Mouse (Mus musculus): ENCODE data around the gene Eif4ebp2. TPM values are rescaled to one million over a fixed set of nuclear protein-coding genes. Genes with fewer than 3 reads are reported as not detected.

The Eif4ebp2 gene
- polyA plus RNA-seq, 1 experiment from 2014 or later = 51.4 TPM

- no peak overlapping the region for H3K27ac ChIP-seq (ENCODE audit: low read depth, low read length)
- H3K36me3 ChIP-seq (ENCODE audit: control insufficient read depth, insufficient read depth, low read length) = peaks cover 10% of the 10 kb centered on the region
- H3K4me2 ChIP-seq (replicated peaks; ENCODE audit: low read depth, low read length) = no peak overlapping the region
- H3K9ac ChIP-seq (ENCODE audit: low read depth, low read length) = no peak overlapping the region
- H3K4me1 ChIP-seq (replicated peaks; ENCODE audit: control insufficient read depth, insufficient read depth, low read length) = peaks cover 3% of the 10 kb centered on the region; the same call in 1 of the 2 replicates
- ATAC-seq (ENCODE audit: low FRiP score) (no peak), DNase-seq (ENCODE audit: low spot score) (no peak)
- H3K4me3 ChIP-seq (ENCODE audit: low read depth, low read length) = no peak overlapping the region
- 73% methylated on average over 4 of the region's 4 CpGs for WGBS
- no peaks in the 10 kb centered on the region for H3K27me3 ChIP-seq (ENCODE audit: control insufficient read depth, insufficient read depth, low read length)
- H3K9me3 ChIP-seq (ENCODE audit: control insufficient read depth, low read length) = no peaks in the 10 kb centered on the region
These were observed 24.0 kb downstream of the Eif4ebp2 start for GRCm38 (mm10) chr10:61428416-61428815.

GRCm38 (mm10) chr10:61427951-61428350 is 24.5 kb downstream of the Eif4ebp2 start:
- ATAC-seq (ENCODE audit: low FRiP score) = no peak
- WGBS = 95% methylated on average over 6 of the region's 6 CpGs
- H3K27ac ChIP-seq (ENCODE audit: low read depth, low read length) = no peak overlapping the region
- no peak overlapping the region for H3K4me3 ChIP-seq (ENCODE audit: low read depth, low read length)
- peaks cover 6% of the 10 kb centered on the region for H3K36me3 ChIP-seq (ENCODE audit: control insufficient read depth, insufficient read depth, low read length)
- H3K9me3 ChIP-seq (ENCODE audit: control insufficient read depth, low read length) = no peaks in the 10 kb centered on the region
- no peaks in the 10 kb centered on the region for H3K27me3 ChIP-seq (ENCODE audit: control insufficient read depth, insufficient read depth, low read length)
- no peak overlapping the region for H3K4me2 ChIP-seq (replicated peaks; ENCODE audit: low read depth, low read length)
- peaks cover 3% of the 10 kb centered on the region; the same call in 1 of the 2 replicates for H3K4me1 ChIP-seq (replicated peaks; ENCODE audit: control insufficient read depth, insufficient read depth, low read length)
- H3K9ac ChIP-seq (ENCODE audit: low read depth, low read length) = no peak overlapping the region
- DNase-seq (ENCODE audit: low spot score) = no peak

- DNase-seq (ENCODE audit: low spot score) = no peak
- no peak overlapping the region for H3K9ac ChIP-seq (ENCODE audit: low read depth, low read length)
- no peak for ATAC-seq (ENCODE audit: low FRiP score)
- WGBS = 62% methylated on average over 2 of the region's 2 CpGs
- peaks cover 3% of the 10 kb centered on the region; the same call in 1 of the 2 replicates for H3K4me1 ChIP-seq (replicated peaks; ENCODE audit: control insufficient read depth, insufficient read depth, low read length)
- H3K27me3 ChIP-seq (ENCODE audit: control insufficient read depth, insufficient read depth, low read length) = no peaks in the 10 kb centered on the region
- H3K27ac ChIP-seq (ENCODE audit: low read depth, low read length) = no peak overlapping the region
- H3K4me2 ChIP-seq (replicated peaks; ENCODE audit: low read depth, low read length) = no peak overlapping the region
- H3K9me3 ChIP-seq (ENCODE audit: control insufficient read depth, low read length) = no peaks in the 10 kb centered on the region
- H3K36me3 ChIP-seq (ENCODE audit: control insufficient read depth, insufficient read depth, low read length) = peaks cover 3% of the 10 kb centered on the region; the same call in 1 of the 2 replicates
- no peak overlapping the region for H3K4me3 ChIP-seq (ENCODE audit: low read depth, low read length)
These were observed 26.2 kb downstream of the Eif4ebp2 start for GRCm38 (mm10) chr10:61426251-61426757.

- no peaks in the 10 kb centered on the region for H3K36me3 ChIP-seq (ENCODE audit: control insufficient read depth, insufficient read depth, low read length)
- peaks cover 6% of the 10 kb centered on the region for H3K27me3 ChIP-seq (ENCODE audit: control insufficient read depth, insufficient read depth, low read length)
- 77% methylated on average over 2 of the region's 2 CpGs for WGBS
- H3K4me1 ChIP-seq (replicated peaks; ENCODE audit: control insufficient read depth, insufficient read depth, low read length) = peaks cover 3% of the 10 kb centered on the region; the same call in 1 of the 2 replicates
- DNase-seq (ENCODE audit: low spot score) = no peak
- H3K9me3 ChIP-seq (ENCODE audit: control insufficient read depth, low read length) = no peaks in the 10 kb centered on the region
- no peak overlapping the region for H3K4me3 ChIP-seq (ENCODE audit: low read depth, low read length)
- H3K4me2 ChIP-seq (replicated peaks; ENCODE audit: low read depth, low read length) = no peak overlapping the region
- H3K9ac ChIP-seq (ENCODE audit: low read depth, low read length) = no peak overlapping the region
- ATAC-seq (ENCODE audit: low FRiP score) = no peak
- H3K27ac ChIP-seq (ENCODE audit: low read depth, low read length) = no peak overlapping the region
These were observed 27.4 kb downstream of the Eif4ebp2 start for GRCm38 (mm10) chr10:61425047-61425446.

- H3K4me2 ChIP-seq (replicated peaks; ENCODE audit: low read depth, low read length) = no peak overlapping the region
- no peaks in the 10 kb centered on the region for H3K9me3 ChIP-seq (ENCODE audit: control insufficient read depth, low read length)
- 29% methylated on average over 7 of the region's 7 CpGs for WGBS
- H3K36me3 ChIP-seq (ENCODE audit: control insufficient read depth, insufficient read depth, low read length) = no peaks in the 10 kb centered on the region
- ATAC-seq (ENCODE audit: low FRiP score) (no peak), DNase-seq (ENCODE audit: low spot score) (peak; percentile 31)
- no peak overlapping the region for H3K4me3 ChIP-seq (ENCODE audit: low read depth, low read length)
- peaks cover 3% of the 10 kb centered on the region; the same call in 1 of the 2 replicates for H3K4me1 ChIP-seq (replicated peaks; ENCODE audit: control insufficient read depth, insufficient read depth, low read length)
- no peak overlapping the region for H3K9ac ChIP-seq (ENCODE audit: low read depth, low read length)
- peaks cover 12% of the 10 kb centered on the region for H3K27me3 ChIP-seq (ENCODE audit: control insufficient read depth, insufficient read depth, low read length)
- no peak overlapping the region for H3K27ac ChIP-seq (ENCODE audit: low read depth, low read length)
These were observed 28.0 kb downstream of the Eif4ebp2 start for GRCm38 (mm10) chr10:61424500-61424899.

GRCm38 (mm10) chr10:61423289-61423688 is 29.2 kb downstream of the Eif4ebp2 start:
- Histone ChIP-seq H3K9me3 (ENCODE audit: control insufficient read depth, low read length) (no peaks in the 10 kb centered on the region), H3K4me1 (replicated peaks; ENCODE audit: control insufficient read depth, insufficient read depth, low read length) (peaks cover 7% of the 10 kb centered on the region), H3K9ac (ENCODE audit: low read depth, low read length) (no peak overlapping the region), H3K27me3 (ENCODE audit: control insufficient read depth, insufficient read depth, low read length) (peaks cover 24% of the 10 kb centered on the region), H3K36me3 (ENCODE audit: control insufficient read depth, insufficient read depth, low read length) (no peaks in the 10 kb centered on the region), H3K4me3 (ENCODE audit: low read depth, low read length) (no peak overlapping the region), H3K4me2 (replicated peaks; ENCODE audit: low read depth, low read length) (no peak overlapping the region), H3K27ac (ENCODE audit: low read depth, low read length) (no peak overlapping the region)
- no peak for DNase-seq (ENCODE audit: low spot score)
- no peak for ATAC-seq (ENCODE audit: low FRiP score)
- WGBS = 54% methylated on average over 10 of the region's 10 CpGs

GRCm38 (mm10) chr10:61422861-61423260 is 29.6 kb downstream of the Eif4ebp2 start:
- Histone ChIP-seq H3K9ac (ENCODE audit: low read depth, low read length) (no peak overlapping the region), H3K4me3 (ENCODE audit: low read depth, low read length) (no peak overlapping the region), H3K27ac (ENCODE audit: low read depth, low read length) (no peak overlapping the region), H3K4me1 (replicated peaks; ENCODE audit: control insufficient read depth, insufficient read depth, low read length) (peaks cover 12% of the 10 kb centered on the region), H3K36me3 (ENCODE audit: control insufficient read depth, insufficient read depth, low read length) (no peaks in the 10 kb centered on the region), H3K4me2 (replicated peaks; ENCODE audit: low read depth, low read length) (no peak overlapping the region), H3K27me3 (ENCODE audit: control insufficient read depth, insufficient read depth, low read length) (peaks cover 28% of the 10 kb centered on the region), H3K9me3 (ENCODE audit: control insufficient read depth, low read length) (no peaks in the 10 kb centered on the region)
- no peak for DNase-seq (ENCODE audit: low spot score)
- ATAC-seq (ENCODE audit: low FRiP score) = no peak
- WGBS = 88% methylated on average over 12 of the region's 12 CpGs

- Histone ChIP-seq H3K36me3 (ENCODE audit: control insufficient read depth, insufficient read depth, low read length) (no peaks in the 10 kb centered on the region), H3K9me3 (ENCODE audit: control insufficient read depth, low read length) (no peaks in the 10 kb centered on the region), H3K27ac (ENCODE audit: low read depth, low read length) (no peak overlapping the region), H3K27me3 (ENCODE audit: control insufficient read depth, insufficient read depth, low read length) (peaks cover 47% of the 10 kb centered on the region), H3K4me3 (ENCODE audit: low read depth, low read length) (no peak overlapping the region), H3K4me2 (replicated peaks; ENCODE audit: low read depth, low read length) (no peak overlapping the region), H3K9ac (ENCODE audit: low read depth, low read length) (no peak overlapping the region), H3K4me1 (replicated peaks; ENCODE audit: control insufficient read depth, insufficient read depth, low read length) (peaks cover 12% of the 10 kb centered on the region)
- ATAC-seq (ENCODE audit: low FRiP score) = no peak
- no peak for DNase-seq (ENCODE audit: low spot score)
- 71% methylated on average over 4 of the region's 4 CpGs for WGBS
These were observed 32.5 kb downstream of the Eif4ebp2 start for GRCm38 (mm10) chr10:61420011-61420410.

- ATAC-seq (ENCODE audit: low FRiP score) (no peak), DNase-seq (ENCODE audit: low spot score) (peak; percentile 45)
- Histone ChIP-seq H3K9me3 (ENCODE audit: control insufficient read depth, low read length) (no peaks in the 10 kb centered on the region), H3K27ac (ENCODE audit: low read depth, low read length) (no peak overlapping the region), H3K27me3 (ENCODE audit: control insufficient read depth, insufficient read depth, low read length) (peaks cover 47% of the 10 kb centered on the region), H3K36me3 (ENCODE audit: control insufficient read depth, insufficient read depth, low read length) (no peaks in the 10 kb centered on the region), H3K4me2 (replicated peaks; ENCODE audit: low read depth, low read length) (no peak overlapping the region), H3K4me3 (ENCODE audit: low read depth, low read length) (no peak overlapping the region), H3K4me1 (replicated peaks; ENCODE audit: control insufficient read depth, insufficient read depth, low read length) (peaks cover 9% of the 10 kb centered on the region; the same call in 1 of the 2 replicates), H3K9ac (ENCODE audit: low read depth, low read length) (no peak overlapping the region)
- 2% methylated on average over 22 of the region's 24 CpGs for WGBS
These were observed 33.3 kb downstream of the Eif4ebp2 start for GRCm38 (mm10) chr10:61419146-61419545.
